In genomic region chr14:64546787-64547186, GRCm38 (mm10) we compare ENCODE assay signal across 8 mouse cellular contexts.
DNase-seq lines count a peak whose midpoint lies in the region; ATAC-seq and TF ChIP-seq lines count a peak whose summit lies in the region.

No protein-coding gene starts in this region.

- H3K36me3 ChIP-seq in heart, embryonic 10.5 days = no peaks in the 10 kb centered on the region
- H3K36me3 ChIP-seq in lung, embryonic 14.5 days (ENCODE audit: insufficient read depth) = no peaks in the 10 kb centered on the region

- no peak for ATAC-seq in lung, embryonic 14.5 days (ENCODE audit: insufficient read depth)

- DNase-seq in heart, embryonic 10.5 days (ENCODE audit: low spot score) = peak; percentile 84
- DNase-seq in heart, adult 9 months (ENCODE audit: low spot score in 2 of 2) = no peak
- peak; percentile 49 for DNase-seq in ZHBTc4 (ENCODE audit: low read depth, low spot score)
- peak; percentile 79 for DNase-seq in heart, postnatal 10 days
- peak; percentile 89 for DNase-seq in lung, embryonic 14.5 days
- DNase-seq in urinary bladder, postnatal 36 days (ENCODE audit: low spot score in 2 of 2) = peak; percentile 10 to 35
- DNase-seq in cerebellum, postnatal 10 days = no peak
- no peak for DNase-seq in left cerebral cortex, adult 18-20 months (ENCODE audit: low spot score in 2 of 2)

- H3K9me3 ChIP-seq in heart, embryonic 10.5 days = no peaks in the 10 kb centered on the region
- H3K9me3 ChIP-seq in lung, embryonic 14.5 days (ENCODE audit: low read depth, low read length) = no peaks in the 10 kb centered on the region

- no peaks in the 10 kb centered on the region for H3K27me3 ChIP-seq in heart, embryonic 10.5 days (ENCODE audit: insufficient read depth, poor library complexity, severe bottlenecking)
- H3K27me3 ChIP-seq in lung, embryonic 14.5 days (ENCODE audit: insufficient read depth, low read length) = no peaks in the 10 kb centered on the region

- no peak overlapping the region for H3K4me2 ChIP-seq in lung, embryonic 14.5 days

- WGBS in heart, embryonic 10.5 days = under 1% methylated on average over 4 of the region's 4 CpGs
- 0% methylated on average over 4 of the region's 4 CpGs for WGBS in lung, embryonic 14.5 days

- no peak overlapping the region for H3K27ac ChIP-seq in heart, embryonic 10.5 days
- no peak overlapping the region for H3K27ac ChIP-seq in lung, embryonic 14.5 days (ENCODE audit: low read depth)

- no peak overlapping the region for H3K4me3 ChIP-seq in heart, embryonic 10.5 days
- H3K4me3 ChIP-seq in lung, embryonic 14.5 days (ENCODE audit: low read depth, low read length) = no peak overlapping the region

- H3K9ac ChIP-seq in lung, embryonic 14.5 days = no peak overlapping the region

- H3K4me1 ChIP-seq in heart, embryonic 10.5 days = no peaks in the 10 kb centered on the region
- no peaks in the 10 kb centered on the region for H3K4me1 ChIP-seq in lung, embryonic 14.5 days (ENCODE audit: insufficient read depth)

- intact Hi-C loops in heart, postnatal 10 days (cut with DNase I) = no loop called here

- TF ChIP-seq CTCF in lung, embryonic 14.5 days (IDR thresholded peaks at IDR 0.05; ENCODE audit: low read depth) = no peak

Comparison
In these comparisons a context has a peak if more than half of its experiments do, and no peak if none do; other contexts are left out.
1. DNase-seq: peak in heart, embryonic 10.5 days (single experiment), ZHBTc4 (single experiment), heart, postnatal 10 days (2 of 2), lung, embryonic 14.5 days (single experiment) and urinary bladder, postnatal 36 days (2 of 2); none in heart, adult 9 months (0 of 2), cerebellum, postnatal 10 days (0 of 2) and left cerebral cortex, adult 18-20 months (0 of 2).